Mouse (Mus musculus) neural tube, embryonic 14.5 days (tissue): ENCODE data around the gene Rapgef4. TPM values are rescaled to one million over a fixed set of nuclear protein-coding genes. Genes with fewer than 3 reads are reported as not detected.

ENCODE experiments used
- ATAC-seq: fragments of 200-750 bp; cut with Nextera tagmentation; 2 replicates; pipeline ENCODE4 v1.8.0; 2017; ENCODE audit warnings: low read depth, mild to moderate bottlenecking, moderate TSS enrichment, moderate library complexity
- H3K27ac ChIP-seq: fragments of 300-500 bp; sonication (generic); 2 replicates; pipeline ENCODE4 v1.5.1; 2014; ENCODE audit warnings: low read depth, mild to moderate bottlenecking, control low read depth, low read length, moderate library complexity, mixed read lengths
- H3K27me3 ChIP-seq: fragments of 300-500 bp; sonication (generic); 2 replicates; pipeline ENCODE4 v1.6.1; 2014; ENCODE audit warnings: low read length; ENCODE audit not compliant: control insufficient read depth, insufficient read depth
- H3K36me3 ChIP-seq: fragments of 300-500 bp; sonication (generic); 2 replicates; pipeline ENCODE4 v1.6.1; 2014; ENCODE audit warnings: low read length, mixed read lengths; ENCODE audit not compliant: control insufficient read depth, insufficient read depth
- H3K4me1 ChIP-seq: fragments of 300-500 bp; sonication (generic); 2 replicates; pipeline ENCODE4 v1.6.1; 2014; ENCODE audit warnings: low read length; ENCODE audit not compliant: control insufficient read depth, insufficient read depth
- H3K4me2 ChIP-seq: fragments of 300-500 bp; sonication (generic); 2 replicates; pipeline ENCODE4 v1.6.1; 2014; ENCODE audit warnings: mild to moderate bottlenecking, low read depth, low read length, control low read depth
- H3K4me3 ChIP-seq: fragments of 300-500 bp; sonication (generic); 2 replicates; pipeline ENCODE4 v1.5.1; 2014; ENCODE audit warnings: low read depth, low read length, control low read depth, mixed read lengths
- H3K9ac ChIP-seq: fragments of 300-500 bp; sonication (generic); replicated peaks from 2 replicates; pipeline ENCODE4 v1.6.1; 2014; ENCODE audit warnings: low read depth, mild to moderate bottlenecking, control low read depth, low read length, mixed read lengths
- H3K9me3 ChIP-seq: fragments of 300-500 bp; sonication (generic); 2 replicates; pipeline ENCODE4 v1.6.1; 2016; ENCODE audit warnings: low read length; ENCODE audit not compliant: control insufficient read depth
- WGBS: fragments of 180-500 bp; shearing (Covaris S2); extraction: QIAGEN DNeasy Blood & Tissue Kit; methylation state at CpG from one replicate; pipeline ENCODE4 v1.1.7; 2014; 5-methylcytosine and 5-hydroxymethylcytosine counted together
- polyA plus RNA-seq: library from polyadenylated mRNA; unstranded; fragments of >200 nt; fragmentation: Nextera tagmentation; extraction: Ambion mirVana; gene quantifications from 2 replicates; pipeline ENCODE4 v1.2.1, GENCODE M21; 2014

Rapgef4 gene
- polyA plus RNA-seq, 1 experiment from 2014 or later: 39.6 TPM

GRCm38 (mm10) chr2:72219921-72220320, 238.9 kb downstream of the Rapgef4 start:
- Histone ChIP-seq H3K4me1 (no peaks in the 10 kb centered on the region), H3K9me3 (no peaks in the 10 kb centered on the region), H3K4me3 (no peak overlapping the region), H3K4me2 (no peak overlapping the region), H3K9ac (no peak overlapping the region), H3K36me3 (no peaks in the 10 kb centered on the region), H3K27me3 (peaks cover 11% of the 10 kb centered on the region; the same call in 1 of the 2 replicates), H3K27ac (no peak overlapping the region)
- no peak for ATAC-seq
- 30% methylated on average over 3 of the region's 3 CpGs for WGBS

DNA sequence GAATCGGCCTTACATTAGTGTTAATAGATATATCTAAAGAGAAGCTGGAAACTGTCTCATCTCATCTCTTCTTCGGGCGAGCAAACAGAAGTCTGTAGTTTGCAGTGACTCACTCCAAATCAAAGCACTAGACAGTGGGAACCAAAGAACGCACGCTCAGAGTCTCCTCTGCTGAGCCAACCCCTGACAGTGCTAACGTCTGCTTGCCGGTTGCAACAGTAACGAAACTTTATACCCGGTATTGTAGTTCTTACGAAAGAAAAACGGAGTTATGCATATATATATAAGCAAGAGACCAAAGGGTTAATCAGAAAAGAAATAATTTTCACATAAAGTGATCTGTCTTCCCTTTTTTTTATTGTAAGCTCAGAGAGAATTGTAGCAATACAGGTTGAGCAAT, 240.2 kb downstream of the Rapgef4 start:
- H3K4me1 ChIP-seq: no peaks in the 10 kb centered on the region
- no peak overlapping the region for H3K9ac ChIP-seq
- no peaks in the 10 kb centered on the region for H3K36me3 ChIP-seq
- no peak overlapping the region for H3K4me2 ChIP-seq
- peaks cover 11% of the 10 kb centered on the region; the same call in 1 of the 2 replicates for H3K27me3 ChIP-seq
- H3K27ac ChIP-seq: no peak overlapping the region
- no peak for ATAC-seq
- H3K9me3 ChIP-seq: no peaks in the 10 kb centered on the region
- WGBS: 83% methylated on average over 11 of the region's 11 CpGs
- no peak overlapping the region for H3K4me3 ChIP-seq

DNA sequence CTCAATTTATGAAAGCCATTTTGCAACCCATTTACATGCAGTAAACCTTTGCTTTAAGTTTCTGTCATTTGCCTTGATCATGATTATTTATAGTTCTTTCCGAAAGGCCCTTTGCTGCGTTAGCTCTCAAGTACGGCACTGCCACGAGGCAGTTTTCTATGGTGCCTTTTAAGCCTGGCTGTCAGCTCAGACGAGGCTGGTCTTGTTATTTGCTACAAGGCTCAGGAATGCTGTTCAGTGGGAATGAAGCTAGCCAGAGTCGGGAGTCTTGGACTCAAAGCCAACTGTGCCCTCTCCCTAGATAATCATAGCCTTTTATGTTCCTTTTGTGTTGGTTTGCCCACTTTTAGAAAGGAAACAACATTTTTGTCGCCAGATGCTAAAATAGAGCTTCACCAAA, 240.7 kb downstream of the Rapgef4 start:
- no peak overlapping the region for H3K9ac ChIP-seq
- H3K4me2 ChIP-seq: no peak overlapping the region
- no peak for ATAC-seq
- H3K9me3 ChIP-seq: no peaks in the 10 kb centered on the region
- 25% methylated on average over 7 of the region's 7 CpGs for WGBS
- peaks cover 11% of the 10 kb centered on the region; the same call in 1 of the 2 replicates for H3K27me3 ChIP-seq
- H3K36me3 ChIP-seq: no peaks in the 10 kb centered on the region
- H3K27ac ChIP-seq: no peak overlapping the region
- H3K4me1 ChIP-seq: no peaks in the 10 kb centered on the region
- no peak overlapping the region for H3K4me3 ChIP-seq

DNA sequence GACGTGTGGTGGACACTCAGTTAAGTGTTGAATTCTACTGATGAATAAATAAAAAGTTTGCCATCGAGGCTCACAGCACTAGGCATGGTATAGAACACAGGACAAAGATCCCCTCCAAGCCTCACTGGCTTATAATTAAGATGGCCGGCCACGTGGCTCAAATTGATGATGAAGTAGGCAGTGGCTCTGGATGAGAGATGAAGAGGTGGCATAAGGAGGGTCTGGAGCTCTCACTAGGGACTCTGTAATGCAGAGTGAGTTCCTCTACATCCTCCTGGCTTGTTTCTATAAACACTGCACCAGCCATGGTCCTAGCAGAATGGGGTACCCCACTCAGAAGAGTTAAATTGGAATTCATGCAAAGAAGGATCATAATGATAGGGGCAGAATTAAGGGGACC, 241.2 kb downstream of the Rapgef4 start:
- Histone ChIP-seq H3K4me3 (no peak overlapping the region), H3K4me2 (no peak overlapping the region), H3K9ac (no peak overlapping the region), H3K36me3 (no peaks in the 10 kb centered on the region), H3K27me3 (peaks cover 11% of the 10 kb centered on the region; the same call in 1 of the 2 replicates), H3K4me1 (no peaks in the 10 kb centered on the region), H3K9me3 (no peaks in the 10 kb centered on the region), H3K27ac (no peak overlapping the region)
- 83% methylated on average over 4 of the region's 4 CpGs for WGBS
- no peak for ATAC-seq

GRCm38 (mm10) chr2:72222736-72223455, 241.9 kb downstream of the Rapgef4 start:
- no peak for ATAC-seq
- no peak overlapping the region for H3K9ac ChIP-seq
- 86% methylated on average over 16 of the region's 16 CpGs for WGBS
- H3K4me1 ChIP-seq: no peaks in the 10 kb centered on the region
- H3K9me3 ChIP-seq: no peaks in the 10 kb centered on the region
- H3K4me2 ChIP-seq: no peak overlapping the region
- no peak overlapping the region for H3K27ac ChIP-seq
- H3K4me3 ChIP-seq: no peak overlapping the region
- peaks cover 11% of the 10 kb centered on the region; the same call in 1 of the 2 replicates for H3K27me3 ChIP-seq
- no peaks in the 10 kb centered on the region for H3K36me3 ChIP-seq

DNA sequence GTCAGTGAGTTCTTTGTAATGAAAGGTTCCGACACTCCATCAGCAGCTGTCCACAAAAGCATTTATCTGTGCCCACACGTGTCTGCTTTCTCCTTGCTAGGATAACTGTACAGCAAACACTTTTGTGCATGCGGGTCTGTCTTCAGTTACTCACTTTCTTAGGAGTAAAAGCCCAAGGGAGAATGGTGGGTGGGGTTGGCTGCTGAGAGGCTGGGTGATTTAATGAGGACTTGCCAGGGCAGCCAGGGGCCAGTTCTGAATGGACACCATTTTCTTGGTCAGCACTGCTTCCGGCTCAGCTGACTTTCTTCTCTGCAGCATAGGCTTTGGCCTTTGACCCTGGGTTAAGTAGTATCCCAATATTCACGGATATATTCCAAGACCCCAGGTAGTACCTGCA, 242.4 kb downstream of the Rapgef4 start:
- no peaks in the 10 kb centered on the region for H3K9me3 ChIP-seq
- H3K27ac ChIP-seq: no peak overlapping the region
- no peak overlapping the region for H3K4me2 ChIP-seq
- no peak for ATAC-seq
- H3K4me1 ChIP-seq: 0 out of 2 replicates have a peak, but pooled peaks cover under 1% of the 10 kb centered on the region
- peaks cover 11% of the 10 kb centered on the region; the same call in 1 of the 2 replicates for H3K27me3 ChIP-seq
- no peak overlapping the region for H3K9ac ChIP-seq
- no peaks in the 10 kb centered on the region for H3K36me3 ChIP-seq
- H3K4me3 ChIP-seq: no peak overlapping the region
- WGBS: 46% methylated on average over 5 of the region's 5 CpGs

DNA sequence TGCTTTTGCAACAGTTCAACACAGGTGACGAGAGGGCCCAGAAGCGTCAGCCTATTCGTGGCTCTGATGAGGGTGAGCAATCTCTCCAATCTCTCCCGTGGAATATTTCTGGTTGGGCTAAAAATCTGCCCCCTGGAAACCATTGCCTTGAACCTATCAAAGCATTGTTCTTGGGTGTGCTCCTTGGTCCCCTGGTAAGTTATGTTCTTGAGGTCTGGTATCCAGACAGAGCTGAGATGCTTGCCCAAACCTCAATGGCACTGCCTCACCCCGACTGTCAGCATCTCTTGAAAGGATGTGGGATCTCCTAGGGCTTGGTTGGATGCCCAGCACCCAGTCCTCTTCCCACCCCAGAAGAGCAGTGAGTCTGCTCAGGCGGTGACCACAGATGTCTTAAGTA, 245.0 kb downstream of the Rapgef4 start:
- H3K4me2 ChIP-seq: no peak overlapping the region
- no peak overlapping the region for H3K27ac ChIP-seq
- peaks cover 12% of the 10 kb centered on the region for H3K27me3 ChIP-seq
- H3K36me3 ChIP-seq: no peaks in the 10 kb centered on the region
- H3K4me1 ChIP-seq: 0 out of 2 replicates have a peak, but pooled peaks cover 3% of the 10 kb centered on the region
- H3K9me3 ChIP-seq: no peaks in the 10 kb centered on the region
- H3K9ac ChIP-seq: no peak overlapping the region
- no peak overlapping the region for H3K4me3 ChIP-seq
- no peak for ATAC-seq
- 91% methylated on average over 6 of the region's 6 CpGs for WGBS

GRCm38 (mm10) chr2:72227416-72227815, 246.4 kb downstream of the Rapgef4 start:
- ATAC-seq: no peak
- no peak overlapping the region for H3K4me3 ChIP-seq
- H3K4me2 ChIP-seq: no peak overlapping the region
- H3K9me3 ChIP-seq: no peaks in the 10 kb centered on the region
- H3K36me3 ChIP-seq: no peaks in the 10 kb centered on the region
- peaks cover 26% of the 10 kb centered on the region for H3K27me3 ChIP-seq
- H3K27ac ChIP-seq: no peak overlapping the region
- 91% methylated on average over 6 of the region's 6 CpGs for WGBS
- H3K9ac ChIP-seq: no peak overlapping the region
- 0 out of 2 replicates have a peak, but pooled peaks cover 3% of the 10 kb centered on the region for H3K4me1 ChIP-seq

DNA sequence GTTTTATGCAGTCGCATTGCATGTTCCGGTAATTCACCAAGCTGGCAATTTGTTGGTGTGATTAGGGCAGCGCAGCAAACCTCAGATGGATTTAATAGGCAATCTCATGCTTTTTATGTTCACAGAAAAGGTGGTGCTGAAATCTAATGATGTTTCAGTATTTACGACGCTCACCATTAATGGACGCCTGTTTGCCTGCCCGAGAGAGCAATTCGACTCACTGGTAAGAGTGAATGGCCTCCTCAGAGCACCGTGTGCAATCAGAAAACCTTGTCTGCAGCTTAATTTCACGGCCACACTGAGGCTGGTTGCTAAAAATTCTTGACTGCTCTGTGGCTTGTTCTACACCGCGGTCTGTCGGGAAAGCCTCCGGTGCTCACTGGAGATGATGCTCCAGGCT, 247.8 kb downstream of the Rapgef4 start:
- Histone ChIP-seq H3K4me2 (peak overlapping the region; percentile 17; the same call in 1 of the 2 replicates), H3K36me3 (no peaks in the 10 kb centered on the region)

More for the DNA sequence above, 247.8 kb downstream of the Rapgef4 start:
- 18% methylated on average over 14 of the region's 14 CpGs for WGBS
- peak overlapping the region; percentile 45; the same call in 1 of the 2 replicates for H3K27ac ChIP-seq
- H3K4me3 ChIP-seq: no peak overlapping the region
- H3K27me3 ChIP-seq: peaks cover 29% of the 10 kb centered on the region
- ATAC-seq: peak; percentile 85
- H3K9me3 ChIP-seq: no peaks in the 10 kb centered on the region
- no peak overlapping the region for H3K9ac ChIP-seq
- 0 out of 2 replicates have a peak, but pooled peaks cover 3% of the 10 kb centered on the region for H3K4me1 ChIP-seq
